Mouse (Mus musculus) adrenal gland, postnatal 25 days (tissue): ENCODE measurements around the gene Antxr2. TPM values are rescaled to one million over a fixed set of nuclear protein-coding genes. Genes with fewer than 3 reads are reported as not detected.

ENCODE experiments used
- DNase-seq: peaks from one replicate; pipeline ENCODE4 v3.0.0; 2021; ENCODE audit warnings: mixed read lengths
- total RNA-seq: library from RNA; stranded (reverse); gene quantifications from 2 replicates; pipeline ENCODE4 v1.2.3, GENCODE M21; 2021

Gene Antxr2
- total RNA-seq, 1 experiment from 2014 or later = 36.8 TPM

DNA sequence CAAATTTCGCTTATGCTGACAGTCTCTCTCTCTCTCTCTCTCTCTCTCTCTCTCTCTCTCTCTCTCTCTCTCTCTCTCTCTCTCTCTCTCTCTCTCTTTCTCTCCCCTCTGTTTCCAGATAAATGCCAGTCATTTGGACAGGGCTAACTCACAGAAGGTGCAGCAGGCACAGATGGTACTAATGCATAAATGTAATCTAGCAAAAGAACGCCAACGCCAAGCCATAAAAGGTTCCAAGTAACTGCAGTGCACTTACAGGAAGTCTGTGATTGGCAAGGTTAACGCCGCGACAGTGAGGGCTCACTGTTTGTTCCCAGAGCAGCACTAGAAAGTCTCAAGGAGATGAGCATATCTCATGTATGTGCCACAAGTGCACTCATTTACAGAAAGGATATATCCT lies 123.4 kb downstream of the Antxr2 start:
- no peak for DNase-seq

DNA sequence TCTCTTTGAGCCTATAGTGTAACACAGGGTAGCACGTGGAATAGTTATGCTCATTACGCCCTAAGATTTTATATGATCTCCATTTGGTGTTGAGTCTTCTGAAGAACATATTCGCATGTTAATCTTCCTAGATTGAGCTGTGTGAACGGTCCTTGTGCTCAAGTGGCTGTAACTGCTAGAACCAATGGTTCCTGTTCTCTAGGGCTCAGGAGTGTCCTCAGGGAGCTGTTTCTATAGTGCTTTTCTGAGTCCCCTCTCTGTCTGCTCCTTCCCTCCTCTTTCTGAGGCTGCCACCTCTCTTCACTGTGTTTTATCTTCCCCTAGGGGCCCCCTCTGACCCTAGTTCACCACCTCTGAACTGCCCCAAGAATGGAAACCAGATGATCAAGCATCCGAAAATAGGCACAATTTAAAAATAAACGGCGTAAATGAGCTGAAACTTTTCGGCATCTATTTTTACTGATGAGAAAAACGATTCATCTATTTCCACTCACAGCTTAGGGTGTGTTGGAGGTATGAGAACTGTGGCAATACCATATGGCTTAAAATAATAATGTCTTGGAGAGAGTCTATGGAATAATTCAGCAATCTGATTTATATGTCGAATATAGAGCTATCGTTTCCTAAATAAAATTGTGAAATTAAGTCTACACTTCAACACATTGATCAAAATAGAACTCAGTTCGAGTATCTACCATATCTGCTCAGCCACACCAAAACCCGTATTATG lies 124.1 kb downstream of the Antxr2 start:
- DNase-seq = no peak

DNA sequence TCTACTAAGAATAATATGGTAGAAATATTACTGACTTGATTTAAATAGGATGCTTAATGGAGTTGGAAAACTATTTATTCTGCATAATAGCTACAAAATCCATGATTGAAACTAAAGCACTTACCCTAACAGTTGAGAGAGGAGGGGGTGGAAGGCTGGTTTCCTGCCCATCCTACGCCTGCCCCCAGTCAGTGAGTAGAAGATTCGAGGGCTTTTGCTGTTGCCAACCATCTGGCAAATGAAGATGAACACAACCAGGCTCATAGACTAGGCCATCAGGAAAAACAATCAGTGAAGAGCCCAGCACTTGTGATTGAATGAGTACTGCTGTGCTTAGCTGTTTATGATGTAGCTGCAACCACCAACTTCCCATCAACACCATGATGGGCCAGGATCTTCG lies 125.0 kb downstream of the Antxr2 start:
- DNase-seq = no peak

DNA sequence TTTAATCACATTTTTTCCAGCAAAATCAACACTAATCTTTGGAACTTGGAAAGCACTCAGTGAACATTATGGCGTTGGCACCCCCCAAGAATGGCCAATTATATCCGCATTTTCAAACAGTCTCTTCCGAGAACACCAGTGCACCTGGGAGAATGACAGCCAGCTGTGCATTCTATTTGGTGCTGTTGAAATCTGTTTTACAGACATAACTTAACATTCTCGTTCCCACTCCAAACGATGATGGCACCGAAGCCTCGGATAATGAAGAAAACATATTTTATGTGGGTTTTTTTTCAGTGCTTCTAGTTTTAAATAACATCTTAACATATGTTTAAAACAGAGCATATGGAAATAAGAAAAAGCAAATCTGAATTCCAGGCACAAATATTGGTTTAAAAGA lies 129.7 kb downstream of the Antxr2 start:
- DNase-seq = no peak

DNA sequence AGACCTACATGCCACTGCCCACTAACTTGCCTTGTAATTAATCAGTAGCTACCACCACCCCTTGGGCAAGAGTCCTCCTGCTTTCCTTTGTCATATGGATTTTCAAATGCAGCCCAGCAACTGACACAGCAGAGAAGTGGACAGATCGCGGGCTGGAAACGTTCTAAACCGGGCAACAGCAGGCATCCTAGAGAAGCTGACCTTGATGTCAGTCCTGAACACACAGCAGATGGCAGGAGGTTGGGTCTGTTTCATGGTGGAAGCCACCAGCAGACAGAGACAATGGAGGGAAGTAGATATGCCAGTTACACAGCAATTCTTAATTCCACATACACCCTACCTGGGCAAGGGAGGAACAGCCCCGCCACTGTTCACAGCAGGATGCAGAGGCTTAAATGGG lies 131.5 kb downstream of the Antxr2 start:
- no peak for DNase-seq

DNA sequence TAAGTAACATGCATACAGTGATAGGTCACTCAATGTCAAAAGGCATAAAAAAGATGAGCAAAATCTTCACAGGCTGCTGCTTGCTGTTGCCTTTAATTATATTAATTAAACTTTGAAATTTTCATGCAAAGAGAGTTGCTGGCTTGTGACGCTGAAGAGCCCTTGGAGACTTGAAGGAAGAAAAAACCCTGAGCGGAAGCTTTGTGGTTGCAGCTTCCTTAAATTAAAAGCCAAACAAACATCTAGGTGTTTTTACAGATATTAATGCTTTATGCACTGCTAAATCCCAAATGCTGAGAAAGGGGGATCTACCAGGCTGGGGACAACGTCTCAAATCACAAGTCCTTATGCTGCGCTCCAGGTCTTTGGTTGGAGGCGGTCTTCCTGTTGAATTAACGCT lies 145.4 kb downstream of the Antxr2 start:
- no peak for DNase-seq

DNA sequence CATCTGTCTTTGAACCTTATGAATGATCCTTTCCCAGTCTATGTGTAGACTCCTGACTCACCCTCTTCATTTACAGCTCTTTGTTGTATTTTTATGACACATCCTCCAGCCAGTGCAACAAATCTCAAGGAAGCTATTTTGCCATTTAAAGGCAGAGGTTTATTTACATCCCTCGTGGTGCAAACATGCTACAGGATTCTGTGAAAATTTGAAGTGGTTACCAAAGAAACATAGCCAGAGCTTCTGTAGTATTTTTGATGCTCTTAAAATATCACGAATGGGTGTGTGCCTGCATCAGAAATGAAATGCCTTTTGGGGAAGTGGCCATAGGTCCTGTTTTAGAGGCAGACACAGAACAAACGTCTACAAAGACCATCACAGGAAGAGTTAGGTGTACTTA lies 146.7 kb downstream of the Antxr2 start:
- DNase-seq = no peak

DNA sequence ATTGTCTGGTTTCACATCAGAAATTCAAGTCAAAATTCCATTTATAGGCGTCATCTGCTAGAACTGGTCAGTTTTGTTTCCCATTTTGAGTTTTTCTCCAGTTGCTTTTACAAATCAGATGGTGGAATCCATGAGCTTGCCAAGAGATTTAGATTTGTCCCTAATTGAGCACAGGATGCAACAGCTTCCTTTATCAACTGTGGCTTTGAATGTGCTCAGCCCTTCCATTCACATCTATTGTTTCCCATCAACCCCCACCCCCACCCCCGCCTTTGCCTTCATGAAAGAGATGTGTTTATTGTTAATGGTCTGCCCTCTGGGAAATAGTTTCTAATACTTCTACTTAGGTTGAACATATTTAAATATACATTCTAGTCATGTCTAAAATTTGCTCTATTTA lies 149.4 kb downstream of the Antxr2 start:
- DNase-seq = no peak

DNA sequence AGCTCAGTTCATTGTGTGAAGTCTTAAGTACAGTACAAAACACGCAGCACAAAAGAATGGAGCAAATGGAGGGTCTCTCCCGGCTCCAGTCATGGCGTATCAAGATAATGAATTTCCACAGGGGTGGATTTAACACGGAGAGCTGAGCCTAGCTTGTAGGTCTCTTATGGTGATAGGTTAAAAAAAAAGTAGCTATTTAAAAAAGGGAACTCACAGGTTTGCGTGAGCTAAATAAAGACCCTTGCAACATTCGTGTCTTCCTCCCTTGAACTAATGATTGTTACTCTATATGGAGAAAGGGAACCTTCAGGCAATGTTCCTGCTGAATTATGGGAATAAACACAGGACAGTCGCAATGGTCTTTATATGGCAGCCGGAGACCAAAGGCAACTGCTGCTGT lies 150.7 kb downstream of the Antxr2 start:
- DNase-seq = no peak

DNA sequence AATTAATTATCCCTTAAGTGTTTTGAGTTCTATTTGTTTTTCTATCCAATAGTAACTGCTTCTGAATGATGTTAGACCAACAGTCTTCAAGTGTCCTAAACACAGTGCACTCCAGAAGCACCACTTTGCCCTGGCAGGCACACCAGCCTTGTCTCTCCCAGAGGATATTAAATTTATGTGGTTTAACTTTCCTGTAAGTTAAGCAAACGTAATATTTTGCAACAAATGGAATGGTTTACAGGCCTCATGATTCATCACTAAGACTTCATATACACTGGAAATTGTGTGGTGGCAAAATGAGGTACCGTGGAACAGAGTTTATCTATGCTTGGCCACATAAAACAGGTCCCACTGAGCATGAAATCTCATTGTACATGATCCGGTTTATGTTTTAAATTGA lies 152.0 kb downstream of the Antxr2 start:
- DNase-seq = no peak

DNA sequence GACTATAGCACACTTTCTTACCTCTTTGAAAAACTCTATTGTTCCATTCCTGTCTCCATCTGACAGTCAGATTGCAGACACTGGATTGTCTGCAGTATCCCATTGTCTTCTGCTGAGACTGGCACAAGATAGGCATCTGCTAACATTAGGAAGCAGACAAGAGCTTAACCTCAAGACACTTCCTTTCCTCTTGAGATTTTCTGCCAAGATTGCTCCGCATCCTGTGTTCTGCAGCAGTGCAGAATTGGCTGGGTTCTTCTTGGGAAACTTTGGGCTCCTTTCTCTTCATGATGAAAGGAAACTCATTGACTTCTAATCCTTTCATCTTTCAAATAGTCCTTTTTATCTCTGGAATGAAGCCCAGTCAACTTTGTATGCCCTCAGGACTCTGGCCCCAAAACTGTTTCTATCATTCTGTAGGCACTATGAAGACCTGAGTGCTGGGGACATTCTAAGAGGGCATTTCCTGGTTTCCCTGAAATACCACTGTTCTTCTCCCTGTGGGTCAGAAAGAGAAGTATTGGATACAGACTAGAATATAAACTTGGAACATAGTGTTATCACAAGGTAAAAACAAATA lies 152.5 kb downstream of the Antxr2 start:
- DNase-seq = no peak

DNA sequence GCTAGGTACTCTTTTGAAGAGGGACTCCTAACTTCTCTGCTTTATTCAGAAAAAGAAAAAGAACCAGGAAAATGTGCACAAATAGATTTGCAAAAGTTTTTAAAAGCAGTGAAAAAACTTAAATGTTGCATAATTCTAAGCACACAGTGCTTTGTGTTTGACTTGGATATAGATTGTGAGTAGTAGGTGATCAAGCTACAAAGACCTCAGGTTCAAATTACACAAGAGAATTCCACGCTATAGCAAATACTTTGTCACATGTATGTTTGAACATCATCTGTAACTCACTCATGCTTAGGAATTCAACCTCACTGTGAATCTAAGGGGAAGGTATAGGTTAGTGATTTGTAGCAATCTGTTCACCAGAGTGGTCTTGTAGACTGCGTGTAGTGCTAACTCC lies 153.9 kb downstream of the Antxr2 start:
- no peak for DNase-seq

DNA sequence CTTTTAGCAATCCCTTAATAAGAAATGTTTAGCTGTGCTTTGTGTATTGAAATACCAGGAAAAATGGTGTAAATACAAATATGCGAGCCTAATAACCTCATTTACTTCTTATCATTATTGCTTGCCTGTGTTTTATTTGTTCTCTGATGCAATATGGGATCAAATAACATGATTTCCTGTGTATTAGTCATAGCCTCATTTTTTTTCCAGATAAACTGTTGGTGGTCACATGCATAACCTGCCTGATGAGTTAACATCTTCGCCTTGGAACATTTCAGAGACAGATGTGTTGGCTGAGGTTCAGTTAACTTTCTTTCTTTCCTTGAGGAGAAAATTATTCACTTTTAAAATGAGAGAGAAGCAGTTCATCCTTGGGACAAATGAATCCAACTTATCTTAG lies 162.9 kb downstream of the Antxr2 start:
- DNase-seq = no peak

DNA sequence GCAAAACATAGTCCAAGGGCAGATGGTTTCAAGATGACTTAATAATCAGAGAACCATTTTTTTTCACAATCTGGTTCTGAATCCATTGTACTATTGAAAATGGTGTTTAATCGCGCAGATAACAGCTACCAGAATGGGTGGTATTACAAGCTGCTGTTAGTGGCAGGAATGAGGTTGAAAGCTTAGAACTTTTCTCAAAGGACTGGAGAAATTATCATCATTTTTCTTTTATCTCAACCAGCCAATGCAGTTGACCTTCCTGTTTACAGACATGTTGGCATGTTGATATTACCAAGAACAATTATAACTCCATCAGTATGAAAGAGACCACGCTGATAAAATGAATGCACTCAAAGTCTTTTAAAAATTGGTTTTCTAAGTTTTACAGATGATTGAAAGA lies 163.9 kb downstream of the Antxr2 start:
- DNase-seq = no peak

DNA sequence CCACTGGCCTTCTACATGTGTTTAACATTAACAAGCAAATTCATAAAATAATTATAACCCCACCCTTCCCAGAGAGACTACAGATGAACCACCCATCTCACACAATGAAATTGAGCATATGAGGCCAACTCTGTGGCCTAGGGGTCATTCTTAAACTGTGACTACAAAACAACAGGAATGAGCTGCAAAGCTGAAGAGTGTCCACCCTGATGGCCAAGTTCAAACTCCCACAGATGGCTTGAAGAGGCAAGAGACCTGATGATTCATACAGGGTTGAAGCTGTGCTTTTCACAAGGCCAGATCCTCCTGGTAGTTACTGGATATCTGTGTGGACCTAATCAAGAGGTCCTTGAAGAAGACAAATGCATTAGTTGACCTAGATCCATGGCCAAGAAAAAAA lies 173.7 kb downstream of the Antxr2 start:
- DNase-seq = no peak

DNA sequence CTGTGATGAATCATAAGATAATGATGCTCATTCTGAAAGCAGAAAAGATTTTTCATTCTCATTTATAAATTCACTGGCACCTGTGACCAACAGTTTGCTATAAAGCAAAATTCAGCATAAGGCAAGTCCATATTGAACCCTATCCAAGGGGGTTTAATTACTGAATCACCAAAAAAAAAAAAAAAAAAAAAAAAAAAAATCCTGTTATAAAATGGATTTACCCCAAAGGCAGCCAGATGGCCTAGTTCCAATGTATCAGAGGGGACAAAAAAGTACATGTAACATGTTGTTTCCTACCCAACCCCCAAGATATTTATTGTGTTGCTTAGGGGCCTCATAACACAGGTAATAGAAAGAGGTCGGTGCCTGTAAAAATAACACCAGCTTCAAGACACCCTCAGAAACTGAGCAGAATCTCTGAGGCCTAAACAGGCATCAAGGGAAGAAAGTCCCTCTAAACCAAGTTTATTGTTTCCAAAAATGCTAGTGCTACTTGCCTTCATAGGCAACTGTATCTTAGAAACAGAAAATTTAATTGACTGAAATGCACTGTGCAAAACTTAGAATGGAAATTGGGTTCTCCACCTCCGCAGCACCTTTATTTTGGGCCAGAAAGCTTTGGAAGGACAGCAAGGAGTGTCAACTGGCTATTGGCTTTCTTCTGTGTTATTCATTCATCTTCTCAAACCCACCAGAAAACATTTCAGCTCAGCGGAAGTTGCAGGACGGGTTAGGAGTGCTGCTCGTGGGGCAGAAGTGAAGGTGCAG lies 178.7 kb downstream of the Antxr2 start:
- no peak for DNase-seq

DNA sequence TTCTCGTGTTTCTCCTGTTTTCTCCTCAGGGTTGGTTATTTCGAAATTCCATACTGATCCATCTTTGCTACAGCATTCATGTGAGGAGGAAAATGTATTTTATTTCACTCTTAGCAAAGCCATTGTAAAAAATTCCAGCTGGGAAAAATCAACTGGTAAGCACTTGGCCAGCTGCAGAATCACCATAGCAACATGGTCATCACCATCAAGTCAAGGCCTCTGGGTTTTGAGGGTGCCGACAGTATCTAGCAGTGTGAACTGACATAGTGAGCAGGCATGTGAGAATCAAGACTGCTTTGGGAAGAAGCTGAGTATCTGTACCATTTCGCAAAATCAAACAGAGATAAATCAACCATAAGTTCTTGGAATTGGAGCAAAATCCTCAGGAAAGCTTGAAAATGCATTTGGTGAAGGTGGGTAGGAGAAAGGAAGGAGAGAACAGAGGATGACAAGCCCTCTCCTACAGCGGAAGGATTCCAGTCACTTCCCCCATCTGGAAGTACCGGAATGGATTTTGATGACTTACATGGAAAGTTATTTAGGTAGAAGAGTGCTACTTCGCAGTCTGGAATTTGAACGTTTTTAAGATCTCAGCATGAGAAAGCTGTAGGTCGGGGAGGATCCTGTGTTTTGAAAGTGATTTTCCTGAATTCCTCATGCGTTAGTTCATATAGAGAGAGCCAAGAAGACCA lies 183.5 kb downstream of the Antxr2 start:
- no peak for DNase-seq

DNA sequence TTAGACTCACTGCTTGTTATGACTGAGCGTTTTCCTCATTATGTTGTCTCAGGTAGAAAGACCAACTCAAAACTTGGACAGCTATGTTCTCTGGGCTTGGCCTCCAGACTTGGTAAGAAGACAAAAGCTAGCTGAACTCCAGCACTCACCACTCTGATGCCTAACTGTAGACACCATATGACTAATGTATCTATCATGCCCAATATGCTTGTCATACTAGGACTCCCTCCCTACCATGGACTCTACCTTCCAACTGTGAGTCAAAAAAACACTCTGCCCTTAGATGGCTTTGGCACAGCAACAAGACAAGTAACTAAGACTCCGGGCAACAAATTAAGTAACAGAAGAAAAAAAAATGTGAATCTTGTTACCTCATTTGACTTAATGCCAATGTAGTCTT lies 184.3 kb downstream of the Antxr2 start:
- no peak for DNase-seq

DNA sequence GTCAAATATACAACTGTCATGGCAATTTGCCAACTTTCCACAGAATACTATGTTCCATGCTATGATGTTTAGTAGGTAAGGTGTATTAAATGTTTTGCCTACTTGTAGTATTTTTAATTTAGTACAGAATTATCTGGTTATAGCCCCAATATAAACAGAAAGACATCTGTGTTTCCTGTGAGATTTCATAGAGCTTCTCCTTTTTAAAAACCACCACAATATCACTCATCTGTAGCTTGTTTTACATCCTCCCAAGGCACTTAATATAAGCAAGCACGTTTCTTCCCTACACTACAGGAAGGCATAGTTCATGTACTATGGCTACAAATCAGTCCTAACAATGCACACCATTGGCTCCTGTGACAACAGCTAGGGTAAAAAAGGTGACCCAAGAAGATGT lies 188.8 kb downstream of the Antxr2 start:
- DNase-seq = no peak

DNA sequence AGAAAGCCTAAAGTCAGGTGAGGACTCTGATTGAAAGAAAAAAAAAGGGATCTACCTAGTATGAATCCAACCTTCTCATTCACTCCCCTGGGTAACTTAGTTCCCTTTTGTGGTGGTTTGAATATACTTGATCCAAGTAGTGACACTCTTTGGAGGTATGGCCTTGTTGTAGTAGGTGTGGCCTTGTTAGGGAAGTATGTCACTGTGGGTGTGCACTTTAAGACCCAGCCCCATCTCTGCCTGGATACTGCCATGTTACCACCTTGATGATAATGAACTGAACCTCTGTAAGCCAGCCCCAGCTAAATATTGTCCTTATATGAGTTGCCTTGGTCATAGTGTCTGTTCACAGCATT lies 190.9 kb downstream of the Antxr2 start:
- DNase-seq = no peak

DNA sequence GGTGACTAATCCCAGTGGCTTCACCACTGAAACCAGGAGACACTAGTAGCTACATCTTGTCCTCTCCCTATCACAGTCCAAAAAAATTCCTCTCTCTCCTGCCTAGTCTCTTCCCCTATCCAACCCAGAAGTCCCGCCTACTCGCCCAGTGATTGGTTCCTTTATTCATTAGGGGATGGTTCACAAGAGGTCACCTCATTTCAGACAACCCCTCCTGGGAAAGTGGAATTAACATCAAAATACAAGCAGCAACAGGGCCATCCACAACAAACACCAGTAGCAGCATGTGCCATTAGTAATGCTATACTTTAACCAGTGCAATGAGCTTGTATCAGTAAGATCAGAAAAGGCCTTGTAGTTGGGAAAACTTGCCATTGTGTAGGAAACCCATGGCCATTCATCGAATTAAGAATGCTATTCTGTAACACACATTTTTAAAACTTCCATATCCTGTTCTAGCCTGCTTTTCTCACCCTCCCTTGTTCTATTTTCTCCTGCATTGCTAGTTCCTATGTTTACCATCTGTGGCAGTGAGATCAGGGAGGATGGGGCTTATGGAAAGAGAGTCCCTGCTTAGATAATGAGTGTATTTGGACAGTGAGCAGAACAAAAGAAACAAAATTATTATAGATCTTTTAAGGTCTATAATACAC lies 191.4 kb downstream of the Antxr2 start:
- no peak for DNase-seq

DNA sequence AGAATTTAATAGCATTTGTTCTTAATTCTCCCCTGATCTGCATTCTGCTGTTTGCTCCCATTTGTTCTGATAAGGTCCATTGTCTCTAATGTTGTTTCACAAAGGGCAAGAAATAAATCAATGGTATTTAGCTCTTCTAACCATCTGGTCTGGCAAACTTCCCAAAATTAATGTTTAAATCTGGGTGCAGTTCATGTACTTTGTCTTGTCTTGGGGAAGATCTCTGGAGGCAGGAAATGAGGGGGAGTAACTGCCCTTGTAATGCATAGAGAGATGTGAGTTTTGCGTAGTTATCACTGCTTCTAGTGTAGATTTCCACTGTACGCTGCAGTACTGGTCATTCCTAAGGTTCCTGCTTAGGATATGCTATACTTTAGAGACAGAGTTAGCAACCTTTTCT lies 193.5 kb downstream of the Antxr2 start:
- no peak for DNase-seq

DNA sequence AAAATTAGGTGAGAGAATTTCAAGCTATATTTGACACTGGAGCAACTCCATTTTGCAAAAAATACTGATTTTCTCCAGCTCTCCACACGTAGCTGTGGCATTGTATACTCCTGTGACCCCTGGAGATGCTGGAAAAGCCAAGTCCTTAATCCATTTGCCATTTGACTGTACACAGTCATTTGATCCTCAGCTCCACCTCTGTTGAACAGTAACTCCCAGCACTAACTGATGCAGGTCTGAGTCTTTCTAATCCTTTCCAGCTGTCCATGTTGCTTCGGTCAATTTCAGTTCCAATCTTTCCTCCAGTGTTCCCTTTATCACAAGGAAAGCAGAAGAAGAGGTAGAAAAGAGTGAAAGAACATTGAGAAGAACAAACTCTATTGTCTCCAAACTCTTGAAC lies 195.4 kb downstream of the Antxr2 start:
- DNase-seq = no peak
